Mouse (Mus musculus) left cerebral cortex, adult 2 months (tissue): Measurements from ENCODE around the gene Gnptg. TPM values are rescaled to one million over a fixed set of nuclear protein-coding genes. Genes with fewer than 3 reads are reported as not detected.
A peak's percentile ranks its signal among the peaks of the same experiment; 100 is the strongest.

Experiments
- DNase-seq, 2 experiments: peaks; one replicate each; pipeline ENCODE4 v3.0.0; 2021 to 2022; ENCODE audit warnings: low spot score in 2 of 2, mixed read lengths in 1 of 2; ENCODE audit errors: extremely low spot score in 1 of 2
- H3K27ac ChIP-seq: fragments of 200-600 bp; 2 replicates; pipeline ENCODE4 v1.8.1; 2022
- H3K4me3 ChIP-seq: fragments of 200-600 bp; 2 replicates; pipeline ENCODE4 v1.8.1; 2022
- CTCF ChIP-seq: fragments of 200-600 bp; IDR thresholded peaks from 2 replicates; pipeline ENCODE4 v1.8.1; 2022; ENCODE audit warnings: antibody characterized with exemption, mild to moderate bottlenecking, moderate library complexity
- intact Hi-C: fragments of 180-260 bp; cut with DNase I; formaldehyde crosslinking; loops from one replicate; pipeline ENCODE4 v1.15.1; 2025
- microRNA-seq, 2 experiments: library from miRNA; unstranded; fragments of <30 nt; microRNA quantifications; one replicate each; pipeline ENCODE4 v1.2.0; 2021
- total RNA-seq, 2 experiments: library from RNA; stranded (reverse); gene quantifications; 2 replicates each; pipeline ENCODE4 v1.2.3; 2021

Gnptg gene
- total RNA-seq, 2 experiments from 2014 or later, result 78.1 to 81.4 TPM

DNA sequence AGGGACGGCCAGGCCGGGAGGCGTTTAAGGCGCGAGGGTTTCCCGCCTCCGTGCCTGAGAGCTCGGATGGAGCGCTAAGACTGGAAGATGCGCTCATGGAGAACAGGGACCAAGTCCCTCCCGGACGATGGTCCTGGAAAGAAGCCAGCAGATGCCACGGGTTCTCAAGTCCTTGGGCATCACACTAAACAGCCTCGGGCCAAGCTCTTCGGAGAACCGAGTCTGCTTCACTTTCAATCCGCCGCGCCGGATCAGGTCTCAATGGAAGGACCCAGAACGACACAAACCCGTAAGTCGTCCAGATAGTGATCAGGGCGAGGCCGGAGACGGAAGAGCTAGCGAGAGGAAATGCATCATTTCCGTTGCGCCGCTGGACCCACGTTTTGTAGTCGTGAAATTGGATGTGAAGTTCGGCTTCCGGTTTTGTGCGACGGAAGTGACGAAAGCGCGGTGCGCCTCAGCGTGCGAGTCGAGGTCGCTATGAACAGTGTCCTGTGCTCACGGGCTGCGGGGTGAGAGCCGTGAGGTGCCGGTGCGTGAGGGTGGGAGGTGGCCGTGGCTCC, 55.7 kb downstream of the Gnptg start, which contains the start of gene BC003965:
TSS of gene BC003965 (plus strand) at position 426 of the 563 bp plus-strand sequence.
- intact Hi-C loops, result loop anchor here (1.0 to 5.0 kb wide), 2 partner anchors 51 to 88 kb away; partner anchors contain the start of genes Clcn7 and Ube2i
- peak; percentile 98 to 99 for DNase-seq
- Histone ChIP-seq H3K4me3 (peak within 1 kb of the TSS; percentile 73), H3K27ac (peak within 1 kb of the TSS; percentile 91)
- no peak for TF ChIP-seq CTCF

Small RNAs within 50 kb of the gene (microRNA-seq; reads per million reads assigned to microRNA genes)
- 75.0 to 78.4 reads per million in 2 experiments for gene Mir3547

Other genes with a start within 250 kb of the Gnptg start
- 10 to 100 TPM; 31.9 to 33.9 TPM for gene Cramp1l, start 224.3 kb downstream of the Gnptg start, total RNA-seq
- 10 to 100 TPM; 17.9 to 21.0 TPM for gene Ift140, start 224.0 kb downstream of the Gnptg start, total RNA-seq
- 10 to 100 TPM in 1 of 2 experiments, 1 to 10 TPM in 1; 9.5 to 11.1 TPM for gene Tmem204, start 156.5 kb downstream of the Gnptg start, total RNA-seq
- gene Telo2, start 124.2 kb downstream of the Gnptg start, total RNA-seq, result 10 to 100 TPM; 25.8 to 30.7 TPM
- under 1 TPM; 0.33 to 0.63 TPM for gene Ptx4, start 119.4 kb downstream of the Gnptg start, total RNA-seq
- gene Clcn7, start 106.7 kb downstream of the Gnptg start, total RNA-seq, result 10 to 100 TPM; 48.5 to 53.9 TPM
- under 1 TPM in 1 of 2 experiments, not detected in 1; 0.14 TPM for gene Ccdc154, start 77.7 kb downstream of the Gnptg start, total RNA-seq
- not detected for gene Gm38655, start 64.7 kb downstream of the Gnptg start, total RNA-seq
- 10 to 100 TPM; 20.2 to 20.8 TPM for gene BC003965, start 55.6 kb downstream of the Gnptg start, total RNA-seq
- 10 to 100 TPM; 39.0 to 40.7 TPM for gene Unkl, start 51.7 kb downstream of the Gnptg start, total RNA-seq
- gene Tsr3, start within 50 bp of the Gnptg start, total RNA-seq, result 10 to 100 TPM; 24.6 to 25.9 TPM
- 10 to 100 TPM; 14.8 to 29.8 TPM for gene Baiap3, start 16.2 kb upstream of the Gnptg start, total RNA-seq
- gene Ube2i, start 34.5 kb upstream of the Gnptg start, total RNA-seq, result 100 to 1,000 TPM; 215 to 223 TPM
- not detected for gene Prss34, start 58.3 kb upstream of the Gnptg start, total RNA-seq
- gene Prss28, start 68.5 kb upstream of the Gnptg start, total RNA-seq, result not detected
- gene Prss29, start 78.5 kb upstream of the Gnptg start, total RNA-seq, result not detected
- not detected for gene Tpsab1, start 105.4 kb upstream of the Gnptg start, total RNA-seq
- gene Tpsb2, start 126.2 kb upstream of the Gnptg start, total RNA-seq, result not detected
- not detected for gene Tpsg1, start 129.1 kb upstream of the Gnptg start, total RNA-seq
- gene Cacna1h, start 193.7 kb upstream of the Gnptg start, total RNA-seq, result 10 to 100 TPM; 45.2 to 48.0 TPM
- gene Tekt4, start 214.5 kb upstream of the Gnptg start, total RNA-seq, result 1 to 10 TPM; 2.1 to 2.4 TPM